Mouse (Mus musculus) spleen, postnatal 36 days (tissue): ENCODE measurements at regions not wholly inside any gene's neighbourhood (a gene's known extent, or its start where the extent isn't known, plus 50 kb on each side); places are given as distances from the start of the nearest gene placed in this dataset.

Source experiments
- DNase-seq, 2 experiments: peaks; one replicate each; pipeline ENCODE4 v3.0.0; 2022; ENCODE audit warnings: low spot score in 2 of 2, mixed read lengths in 1 of 2

- no peak for DNase-seq
Observed at GRCm38 (mm10) chr2:114968651-114969050, 313.9 kb upstream of the Dph6 start.

GRCm38 (mm10) chr2:114993419-114993818 lies 338.7 kb upstream of the Dph6 start:
- no peak for DNase-seq

- no peak for DNase-seq
Observed at GRCm38 (mm10) chr2:114993882-114994281, 339.1 kb upstream of the Dph6 start.

GRCm38 (mm10) chr2:114994691-114995347 lies 340.1 kb upstream of the Dph6 start:
- no peak for DNase-seq

- no peak for DNase-seq
Observed at GRCm38 (mm10) chr2:115013916-115014315, 359.2 kb upstream of the Dph6 start.

- DNase-seq: no peak
Observed at GRCm38 (mm10) chr2:115026777-115027176, 372.0 kb upstream of the Dph6 start.

- DNase-seq: no peak
Observed at GRCm38 (mm10) chr2:115031134-115031533, 376.4 kb upstream of the Dph6 start.

GRCm38 (mm10) chr2:115036205-115036604 lies 381.4 kb upstream of the Dph6 start:
- DNase-seq: no peak

GRCm38 (mm10) chr2:115042299-115042785 lies 387.6 kb upstream of the Dph6 start:
- no peak for DNase-seq

- DNase-seq: no peak
Observed at GRCm38 (mm10) chr2:115056327-115057070, 401.7 kb upstream of the Dph6 start.

- DNase-seq: no peak
Observed at GRCm38 (mm10) chr2:115057200-115057599, 402.4 kb upstream of the Dph6 start.

GRCm38 (mm10) chr2:115067489-115068163 lies 412.9 kb upstream of the Dph6 start:
- no peak for DNase-seq

- DNase-seq: no peak
Observed at GRCm38 (mm10) chr2:115069704-115070103, 414.9 kb upstream of the Dph6 start.

- DNase-seq: no peak
Observed at GRCm38 (mm10) chr2:115070123-115070522, 415.4 kb upstream of the Dph6 start.

- no peak for DNase-seq
Observed at GRCm38 (mm10) chr2:115070666-115071065, 415.9 kb upstream of the Dph6 start.

- DNase-seq: no peak
Observed at GRCm38 (mm10) chr2:115081563-115082291, 427.0 kb upstream of the Dph6 start.

- no peak for DNase-seq
Observed at GRCm38 (mm10) chr2:115082292-115082809, 427.6 kb upstream of the Dph6 start.

GRCm38 (mm10) chr2:115088421-115089120 lies 433.8 kb upstream of the Dph6 start:
- no peak for DNase-seq

GRCm38 (mm10) chr2:115090430-115091175 lies 435.8 kb upstream of the Dph6 start:
- no peak for DNase-seq

- DNase-seq: no peak
Observed at GRCm38 (mm10) chr2:115095351-115095750, 440.6 kb upstream of the Dph6 start.
